Mouse (Mus musculus): Measurements from ENCODE around the gene Tpbg. TPM values are rescaled to one million over a fixed set of nuclear protein-coding genes. Genes with fewer than 3 reads are reported as not detected.
"Not testable (repeated sequence)": the region's sequence is repeated elsewhere in the genome, so short reads cannot be mapped to it uniquely, and the experiment has no call there.

The Tpbg gene
- 19.4 and 23.5 TPM in 2 replicates for polyA plus RNA-seq (2016; fragmentation: Nextera tagmentation; extraction: Ambion mirVana)

GRCm38 (mm10) chr9:85842351-85843011 lies at the start of gene Tpbg:
Gene Tpbg, plus strand, starts transcription at chr9:85842380.
- DNase-seq (ENCODE audit: low spot score): peak; percentile 87
- under 1% methylated on average over 39 of the region's 39 CpGs for WGBS
- H3K36me3 ChIP-seq: peaks cover 12% of the 10 kb centered on the region
- H3K27me3 ChIP-seq (ENCODE audit: low read depth, poor library complexity, severe bottlenecking): peaks cover 10% of the 10 kb centered on the region
- peak within 1 kb of the TSS; percentile 80 for H3K4me3 ChIP-seq
- peak within 1 kb of the TSS; percentile 95 for H3K27ac ChIP-seq
- peaks cover 30% of the 10 kb centered on the region for H3K4me1 ChIP-seq
- no peaks in the 10 kb centered on the region for H3K9me3 ChIP-seq (replicated peaks)

GRCm38 (mm10) chr9:85801986-85802385 lies 40.2 kb upstream of the Tpbg start:
- H3K4me1 ChIP-seq; H3K27me3 ChIP-seq (ENCODE audit: low read depth, poor library complexity, severe bottlenecking); DNase-seq (ENCODE audit: low spot score); H3K36me3 ChIP-seq; H3K9me3 ChIP-seq (replicated peaks); H3K4me3 ChIP-seq; H3K27ac ChIP-seq: not testable (repeated sequence)
- 87% methylated on average over 2 of the region's 2 CpGs for WGBS

- H3K4me1 ChIP-seq: no peaks in the 10 kb centered on the region
- H3K36me3 ChIP-seq: no peaks in the 10 kb centered on the region
- no peaks in the 10 kb centered on the region for H3K27me3 ChIP-seq (ENCODE audit: low read depth, poor library complexity, severe bottlenecking)
- H3K9me3 ChIP-seq (replicated peaks): no peaks in the 10 kb centered on the region
- DNase-seq (ENCODE audit: low spot score): no peak
- H3K4me3 ChIP-seq: no peak overlapping the region
- 94% methylated on average over 4 of the region's 4 CpGs for WGBS
- no peak overlapping the region for H3K27ac ChIP-seq
Measured at GRCm38 (mm10) chr9:85802563-85802962, 39.6 kb upstream of the Tpbg start.

GRCm38 (mm10) chr9:85806411-85806810 lies 35.8 kb upstream of the Tpbg start:
- Histone ChIP-seq H3K36me3 (no peaks in the 10 kb centered on the region), H3K27ac (no peak overlapping the region), H3K27me3 (ENCODE audit: low read depth, poor library complexity, severe bottlenecking) (no peaks in the 10 kb centered on the region), H3K9me3 (replicated peaks) (no peaks in the 10 kb centered on the region), H3K4me3 (no peak overlapping the region), H3K4me1 (no peaks in the 10 kb centered on the region)
- 93% methylated on average over 6 of the region's 6 CpGs for WGBS
- DNase-seq (ENCODE audit: low spot score): no peak

GRCm38 (mm10) chr9:85809246-85809645 lies 32.9 kb upstream of the Tpbg start:
- Histone ChIP-seq H3K27ac (no peak overlapping the region), H3K36me3 (no peaks in the 10 kb centered on the region), H3K4me3 (no peak overlapping the region), H3K4me1 (no peaks in the 10 kb centered on the region), H3K9me3 (replicated peaks) (no peaks in the 10 kb centered on the region), H3K27me3 (ENCODE audit: low read depth, poor library complexity, severe bottlenecking) (no peaks in the 10 kb centered on the region)
- 95% methylated on average over 3 of the region's 3 CpGs for WGBS
- no peak for DNase-seq (ENCODE audit: low spot score)

GRCm38 (mm10) chr9:85820829-85821228 lies 21.4 kb upstream of the Tpbg start:
- no peak for DNase-seq (ENCODE audit: low spot score)
- Histone ChIP-seq H3K9me3 (replicated peaks) (no peaks in the 10 kb centered on the region), H3K36me3 (no peaks in the 10 kb centered on the region), H3K27me3 (ENCODE audit: low read depth, poor library complexity, severe bottlenecking) (no peaks in the 10 kb centered on the region), H3K4me3 (no peak overlapping the region), H3K4me1 (no peaks in the 10 kb centered on the region), H3K27ac (no peak overlapping the region)
- WGBS: 92% methylated on average over 11 of the region's 11 CpGs

GRCm38 (mm10) chr9:85835521-85836425 lies 6.4 kb upstream of the Tpbg start:
- Histone ChIP-seq H3K27ac (no peak overlapping the region), H3K4me3 (no peak overlapping the region), H3K9me3 (replicated peaks) (no peaks in the 10 kb centered on the region), H3K27me3 (ENCODE audit: low read depth, poor library complexity, severe bottlenecking) (no peaks in the 10 kb centered on the region), H3K4me1 (no peaks in the 10 kb centered on the region), H3K36me3 (no peaks in the 10 kb centered on the region)
- DNase-seq (ENCODE audit: low spot score): no peak
- WGBS: 91% methylated on average over 17 of the region's 17 CpGs

GRCm38 (mm10) chr9:85839626-85840025 lies 2.6 kb upstream of the Tpbg start:
- Histone ChIP-seq H3K9me3 (replicated peaks) (no peaks in the 10 kb centered on the region), H3K27me3 (ENCODE audit: low read depth, poor library complexity, severe bottlenecking) (peaks cover 6% of the 10 kb centered on the region), H3K36me3 (peaks cover 4% of the 10 kb centered on the region), H3K4me3 (no peak overlapping the region), H3K27ac (no peak overlapping the region), H3K4me1 (peaks cover 20% of the 10 kb centered on the region)
- 72% methylated on average over 3 of the region's 3 CpGs for WGBS
- DNase-seq (ENCODE audit: low spot score): no peak

- WGBS: 0% methylated on average over 16 of the region's 16 CpGs
- peak; percentile 74 for DNase-seq (ENCODE audit: low spot score)
- Histone ChIP-seq H3K4me3 (peak overlapping the region; percentile 80), H3K9me3 (replicated peaks) (no peaks in the 10 kb centered on the region), H3K27ac (peak overlapping the region; percentile 95), H3K36me3 (peaks cover 11% of the 10 kb centered on the region), H3K4me1 (peaks cover 30% of the 10 kb centered on the region), H3K27me3 (ENCODE audit: low read depth, poor library complexity, severe bottlenecking) (peaks cover 10% of the 10 kb centered on the region)
Measured at GRCm38 (mm10) chr9:85841891-85842290, 289 bp upstream of the Tpbg start.

GRCm38 (mm10) chr9:85843031-85843890 lies 1.1 kb downstream of the Tpbg start:
- H3K27ac ChIP-seq: peak overlapping the region; percentile 95
- H3K4me3 ChIP-seq: peak overlapping the region; percentile 80
- H3K4me1 ChIP-seq: peaks cover 30% of the 10 kb centered on the region
- H3K9me3 ChIP-seq (replicated peaks): no peaks in the 10 kb centered on the region
- H3K27me3 ChIP-seq (ENCODE audit: low read depth, poor library complexity, severe bottlenecking): peaks cover 10% of the 10 kb centered on the region
- peak; percentile 78 for DNase-seq (ENCODE audit: low spot score)
- WGBS: under 1% methylated on average over 65 of the region's 65 CpGs
- H3K36me3 ChIP-seq: peaks cover 18% of the 10 kb centered on the region

GRCm38 (mm10) chr9:85843891-85844646 lies 1.9 kb downstream of the Tpbg start:
- H3K27me3 ChIP-seq (ENCODE audit: low read depth, poor library complexity, severe bottlenecking): peaks cover 10% of the 10 kb centered on the region
- peaks cover 20% of the 10 kb centered on the region for H3K36me3 ChIP-seq
- H3K4me3 ChIP-seq: peak overlapping the region; percentile 80
- 3% methylated on average over 76 of the region's 80 CpGs for WGBS
- H3K27ac ChIP-seq: peak overlapping the region; percentile 95
- DNase-seq (ENCODE audit: low spot score): peak; percentile 73
- peaks cover 30% of the 10 kb centered on the region for H3K4me1 ChIP-seq
- no peaks in the 10 kb centered on the region for H3K9me3 ChIP-seq (replicated peaks)

- peaks cover 22% of the 10 kb centered on the region for H3K36me3 ChIP-seq
- peak overlapping the region; percentile 80 for H3K4me3 ChIP-seq
- peaks cover 30% of the 10 kb centered on the region for H3K4me1 ChIP-seq
- peaks cover 10% of the 10 kb centered on the region for H3K27me3 ChIP-seq (ENCODE audit: low read depth, poor library complexity, severe bottlenecking)
- H3K9me3 ChIP-seq (replicated peaks): no peaks in the 10 kb centered on the region
- 73% methylated on average over 9 of the region's 9 CpGs for WGBS
- H3K27ac ChIP-seq: no peak overlapping the region
- DNase-seq (ENCODE audit: low spot score): no peak
Measured at GRCm38 (mm10) chr9:85844647-85844983, 2.4 kb downstream of the Tpbg start.

Data from limb, embryonic 10.5 days (tissue).